Mouse (Mus musculus): Measurements from ENCODE around the gene Smyd3.

GRCm38 (mm10) chr1:179013021-179013420, 504.8 kb downstream of the Smyd3 start:
- TF ChIP-seq CTCF (IDR thresholded peaks at IDR 0.05; ENCODE audit: low read depth) (no peak), EP300 (optimal IDR thresholded peaks at IDR 0.05) (no peak)

All from stomach, postnatal 0 days (tissue).